Mouse (Mus musculus): Measurements from ENCODE around the gene Agap2. TPM values are rescaled to one million over a fixed set of nuclear protein-coding genes. Genes with fewer than 3 reads are reported as not detected.

Agap2 gene
- total and polyA plus RNA-seq, 3 experiments, result 24.8 to 43.5 (median 26.1) TPM

GRCm38 (mm10) chr10:127073981-127074380, 1.1 kb upstream of the Agap2 start:
- no peak overlapping the region for H3K27ac ChIP-seq (ENCODE audit: insufficient read depth, low read depth)
- no peaks in the 10 kb centered on the region for H3K9me3 ChIP-seq (replicated peaks; ENCODE audit: low read length)
- no peaks in the 10 kb centered on the region for H3K27me3 ChIP-seq (replicated peaks)
- H3K9ac ChIP-seq (ENCODE audit: insufficient read depth, low read depth), result no peak overlapping the region
- TF ChIP-seq IRF4 (IDR thresholded peaks at IDR 0.05; ENCODE audit: low read depth, low read length) (no peak), MEF2A (IDR thresholded peaks at IDR 0.05; ENCODE audit: borderline replicate concordance, low read depth, low read length) (no peak), MAFK (IDR thresholded peaks at IDR 0.05; ENCODE audit: insufficient replicate concordance, low read length) (no peak), POLR2AphosphoS2 (IDR thresholded peaks at IDR 0.05; ENCODE audit: low read depth, low read length) (no peak), ZC3H11A (IDR thresholded peaks at IDR 0.05; ENCODE audit: low read depth, low read length) (no peak)
- H3K4me3 ChIP-seq (replicated peaks in 1 of 3; ENCODE audit: low read depth in 2 of 3, low read length in 2 of 3, poor library complexity in 1 of 3), result no peak overlapping the region
- peaks cover 0 to 14% of the 10 kb centered on the region in 2 experiments for H3K36me3 ChIP-seq (replicated peaks in 1 of 2; ENCODE audit: control insufficient read depth in 1 of 2, insufficient read depth in 1 of 2, low read length in 1 of 2)
- peaks cover 9 to 31% of the 10 kb centered on the region in 2 experiments; a peak in 3 of 4 replicates for H3K4me1 ChIP-seq (ENCODE audit: control insufficient read depth in 1 of 2, insufficient read depth in 2 of 2)
- dilution Hi-C loops (cut with MboI; ENCODE audit: extremely low pct_ligation_motif_present, extremely low pct_unique_long_range_greater_than_20kb, low sequenced_read_pairs), result no loop called here
- H3K79me2 ChIP-seq (replicated peaks; ENCODE audit: control insufficient read depth, extremely low read depth, insufficient read depth, poor library complexity, severe bottlenecking), result peaks cover 11% of the 10 kb centered on the region
- no peak overlapping the region for H3K4me2 ChIP-seq (ENCODE audit: insufficient read depth, low read depth, poor library complexity, severe bottlenecking)
- in situ Hi-C loops (cut with MboI; ENCODE audit: low pct_ligation_motif_present, low pct_unique_long_range_greater_than_20kb, low sequenced_read_pairs), result no loop called here
- DNase-seq (ENCODE audit: extremely low read depth), result no peak

DNA sequence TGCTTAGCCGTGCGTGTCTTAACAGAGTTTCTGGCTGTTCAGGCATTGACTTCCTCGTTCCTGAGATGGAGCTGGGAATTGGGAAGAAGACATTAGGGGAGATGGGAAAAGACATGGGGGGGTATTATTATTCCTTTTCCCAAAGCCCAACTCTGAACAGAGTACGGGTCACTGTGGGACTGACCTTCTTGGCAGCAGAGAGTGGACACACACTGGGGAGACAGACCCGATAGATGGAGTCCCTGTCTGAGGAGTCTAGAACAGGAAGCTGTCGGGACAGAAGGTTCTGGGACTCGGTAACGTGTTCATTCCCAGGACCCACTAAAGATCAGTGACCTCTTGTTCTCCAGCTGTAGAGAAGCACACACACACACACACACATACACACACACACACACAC, 567 bp downstream of the Agap2 start:
- DNase-seq (ENCODE audit: extremely low read depth), result no peak
- TF ChIP-seq PAX5 (IDR thresholded peaks at IDR 0.05; ENCODE audit: low read length), result no peak
- no peak for TF ChIP-seq NELFE (IDR thresholded peaks at IDR 0.05; ENCODE audit: low read depth, low read length)
- no peak for TF ChIP-seq ZKSCAN1 (IDR thresholded peaks at IDR 0.05; ENCODE audit: borderline replicate concordance, low read depth, low read length)
- TF ChIP-seq USF2 (conservative IDR thresholded peaks at IDR 0.05; ENCODE audit: low read depth, low read length), result no peak
- TF ChIP-seq BHLHE40 (IDR thresholded peaks at IDR 0.05; ENCODE audit: low read depth, low read length), result no peak
- no peak; the same call in 1 of the 2 replicates for TF ChIP-seq MXI1 (IDR thresholded peaks at IDR 0.05; ENCODE audit: low read depth, low read length)
- TF ChIP-seq MEF2A (IDR thresholded peaks at IDR 0.05; ENCODE audit: borderline replicate concordance, low read depth, low read length), result no peak
- no peak for TF ChIP-seq MAZ (IDR thresholded peaks at IDR 0.05; ENCODE audit: low read depth, low read length)
- no peak for TF ChIP-seq KAT2A (IDR thresholded peaks at IDR 0.05; ENCODE audit: insufficient replicate concordance, low read length)
- TF ChIP-seq MYC (IDR thresholded peaks at IDR 0.05; ENCODE audit: low read depth, low read length), result no peak
- TF ChIP-seq MAX (IDR thresholded peaks at IDR 0.05; ENCODE audit: low read length), result no peak
- H3K4me3 ChIP-seq (replicated peaks in 1 of 3; ENCODE audit: low read depth in 2 of 3, low read length in 2 of 3, poor library complexity in 1 of 3), result peak overlapping the region; percentile 68 to 88 (median 77)
- peak overlapping the region; percentile 59 for H3K9ac ChIP-seq (ENCODE audit: insufficient read depth, low read depth)
- H3K9me3 ChIP-seq (replicated peaks; ENCODE audit: low read length), result no peaks in the 10 kb centered on the region
- H3K27me3 ChIP-seq (replicated peaks), result no peaks in the 10 kb centered on the region
- dilution Hi-C loops (cut with MboI; ENCODE audit: extremely low pct_ligation_motif_present, extremely low pct_unique_long_range_greater_than_20kb, low sequenced_read_pairs), result no loop called here
- peaks cover 9 to 27% of the 10 kb centered on the region in 2 experiments; a peak in 3 of 4 replicates for H3K4me1 ChIP-seq (ENCODE audit: control insufficient read depth in 1 of 2, insufficient read depth in 2 of 2)
- peak overlapping the region; percentile 25; the same call in 1 of the 2 replicates for H3K27ac ChIP-seq (ENCODE audit: insufficient read depth, low read depth)
- H3K79me2 ChIP-seq (replicated peaks; ENCODE audit: control insufficient read depth, extremely low read depth, insufficient read depth, poor library complexity, severe bottlenecking), result peaks cover 9% of the 10 kb centered on the region
- H3K4me2 ChIP-seq (ENCODE audit: insufficient read depth, low read depth, poor library complexity, severe bottlenecking), result peak overlapping the region; percentile 59
- H3K36me3 ChIP-seq (replicated peaks in 1 of 2; ENCODE audit: control insufficient read depth in 1 of 2, insufficient read depth in 1 of 2, low read length in 1 of 2), result peaks cover 12 to 31% of the 10 kb centered on the region in 2 experiments
- in situ Hi-C loops (cut with MboI; ENCODE audit: low pct_ligation_motif_present, low pct_unique_long_range_greater_than_20kb, low sequenced_read_pairs), result no loop called here

All from CH12.LX (cell line).